Mouse (Mus musculus) mouse embryonic stem cell (cell line): ENCODE results near the gene Esm1.

Source experiments
- in situ Hi-C, 2 experiments: fragments of 300-500 bp; cut with MboI; formaldehyde crosslinking; loops; 1 replicate in 1 of 2; 3 replicates in 1 of 2; pipeline ENCODE4 v1.14.3; 2019 to 2020; ENCODE audit warnings: low sequenced_read_pairs in 2 of 2, low pct_unique_long_range_greater_than_20kb in 1 of 2, mixed read lengths in 1 of 2; ENCODE audit not compliant: unreplicated experiment in 1 of 2

Esm1 gene

GRCm38 (mm10) chr13:113209624-113210023 lies at the start of gene Esm1:
Gene Esm1 (plus strand): TSS chr13:113209659.
- in situ Hi-C loops = no loop called here

DNA sequence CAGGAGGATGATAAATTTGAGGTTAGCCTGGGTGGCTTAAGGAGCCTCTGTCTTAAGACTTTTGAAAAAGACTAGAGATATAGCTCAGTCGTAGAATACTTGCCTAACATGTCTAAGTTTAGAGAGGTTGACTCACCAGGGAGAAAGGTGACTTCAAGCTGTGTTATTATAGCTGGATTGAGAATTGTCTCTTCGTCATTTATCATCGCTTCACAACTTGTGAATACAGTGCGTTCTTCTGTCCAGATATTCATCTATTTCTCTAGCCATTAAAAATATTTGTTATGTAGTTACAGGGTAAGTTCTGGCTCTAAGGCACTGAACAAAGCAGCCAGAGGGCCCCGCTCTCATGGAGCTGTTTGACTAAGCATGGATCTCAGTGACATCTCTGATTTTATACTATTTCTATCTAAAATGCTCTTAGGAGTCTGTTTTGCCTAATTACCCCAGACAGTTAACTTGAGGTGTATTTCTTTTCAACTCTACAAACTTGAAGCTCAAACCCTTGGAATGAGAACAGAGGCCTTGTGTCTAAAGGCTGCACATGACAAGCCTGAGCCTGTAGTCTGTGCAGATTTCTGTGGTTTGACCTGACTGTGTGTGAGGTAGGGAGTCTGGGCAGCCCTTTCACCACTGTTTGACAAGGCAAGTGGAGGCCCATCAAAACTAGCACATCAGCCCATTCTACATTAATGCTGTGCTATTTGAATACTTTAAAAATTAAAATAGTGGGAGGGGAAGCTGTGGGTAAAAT lies 45.0 kb upstream of the Esm1 start:
- in situ Hi-C loops = no loop called here

GRCm38 (mm10) chr13:113168018-113168534 lies 41.4 kb upstream of the Esm1 start:
- in situ Hi-C loops = no loop called here

GRCm38 (mm10) chr13:113170256-113170655 lies 39.2 kb upstream of the Esm1 start:
- in situ Hi-C loops = no loop called here

DNA sequence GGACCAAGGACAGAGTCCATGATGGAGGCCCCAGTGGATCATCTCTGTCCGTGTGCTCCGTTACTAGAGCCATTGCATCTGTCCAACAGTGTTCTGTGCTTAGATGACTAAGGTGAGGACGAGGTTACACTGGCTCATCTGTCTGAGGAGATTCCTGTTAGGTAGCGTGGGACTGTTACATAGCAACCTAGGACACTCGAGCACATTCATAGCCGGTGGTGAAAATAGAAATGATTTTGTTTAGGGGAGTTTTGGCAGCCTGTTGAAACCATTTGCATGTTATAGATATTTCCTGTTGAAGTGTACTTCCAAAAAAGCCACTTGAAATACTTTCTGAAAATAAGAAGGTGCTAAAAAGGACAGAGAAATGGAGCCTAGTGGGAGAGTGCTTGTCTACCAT lies 35.3 kb upstream of the Esm1 start:
- in situ Hi-C loops = no loop called here

DNA sequence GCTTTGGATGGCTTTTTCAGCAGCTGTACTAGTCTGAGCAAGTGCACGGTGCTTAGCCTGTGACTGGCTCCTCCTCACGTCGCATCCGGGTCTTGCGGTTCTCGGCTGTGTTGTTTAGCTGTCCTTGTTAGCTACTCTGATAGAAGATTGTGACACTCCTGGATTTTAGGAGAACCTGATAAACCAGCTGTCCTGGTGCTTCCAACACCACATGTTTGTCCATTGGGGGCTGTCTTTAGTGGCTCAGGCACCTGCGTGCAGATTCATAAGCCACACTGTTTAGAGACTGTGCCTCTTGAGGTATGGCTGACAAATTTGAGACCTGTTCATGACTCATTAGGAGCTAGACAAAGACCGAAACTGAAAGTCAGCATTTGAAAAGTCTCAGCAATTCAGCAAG lies 26.1 kb upstream of the Esm1 start:
- in situ Hi-C loops = no loop called here

- in situ Hi-C loops = no loop called here
Measured at GRCm38 (mm10) chr13:113183720-113184119, 25.7 kb upstream of the Esm1 start.

- in situ Hi-C loops = no loop called here
Measured at GRCm38 (mm10) chr13:113196808-113197674, 12.4 kb upstream of the Esm1 start.

DNA sequence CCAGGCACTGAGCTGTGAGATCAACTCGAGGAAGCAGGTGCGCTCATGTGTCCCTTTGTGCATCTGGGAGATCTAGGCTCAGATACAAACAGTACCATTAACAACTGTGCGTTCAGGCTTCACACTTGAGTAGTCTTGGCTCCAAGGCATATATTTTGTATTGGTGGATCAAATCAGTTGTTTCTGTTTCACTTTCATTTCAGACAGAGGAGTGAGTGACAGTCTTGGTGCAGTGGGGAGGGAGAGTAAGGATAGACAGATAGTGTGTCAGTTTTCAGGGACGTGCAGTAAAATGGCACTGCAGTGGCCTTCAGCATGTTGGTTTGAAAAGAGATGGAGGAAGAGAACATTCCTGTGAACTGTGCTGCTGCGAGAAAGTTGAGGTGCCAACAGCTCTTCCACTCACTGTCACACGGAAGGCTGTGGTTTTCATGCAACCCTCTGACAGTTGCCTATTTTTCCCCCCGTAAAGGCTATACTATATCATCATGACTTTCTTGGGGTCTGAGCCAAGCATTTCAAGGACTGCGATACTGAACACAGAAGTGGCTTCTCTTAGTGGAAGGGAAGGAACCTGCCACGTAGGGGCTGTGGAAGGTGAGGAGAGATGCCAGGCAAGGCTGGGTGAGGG lies 11.5 kb upstream of the Esm1 start:
- in situ Hi-C loops = no loop called here

GRCm38 (mm10) chr13:113199331-113199730 lies 10.1 kb upstream of the Esm1 start:
- in situ Hi-C loops = no loop called here

- in situ Hi-C loops = no loop called here
Measured at GRCm38 (mm10) chr13:113200726-113201125, 8.7 kb upstream of the Esm1 start.

DNA sequence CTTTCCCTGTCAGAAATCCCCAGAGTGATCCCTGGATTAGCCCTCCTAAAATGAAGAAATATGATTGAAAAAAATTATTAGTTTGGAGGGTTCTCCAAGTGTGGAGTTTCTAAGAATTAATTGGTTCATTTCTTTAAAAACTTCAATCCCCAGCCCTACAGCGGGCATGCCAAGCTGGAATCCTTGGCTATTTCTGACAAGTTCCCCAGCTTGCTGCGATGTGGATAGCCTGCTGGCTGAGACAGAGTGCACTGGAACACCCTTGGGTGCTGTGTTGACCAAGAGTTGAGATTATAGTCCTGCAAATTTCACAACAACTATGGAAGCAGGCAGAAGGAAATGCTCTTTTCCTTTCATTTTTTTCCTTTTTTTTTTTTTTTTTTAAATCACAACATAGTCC lies 7.8 kb upstream of the Esm1 start:
- in situ Hi-C loops = no loop called here

GRCm38 (mm10) chr13:113202184-113202583 lies 7.3 kb upstream of the Esm1 start:
- in situ Hi-C loops = no loop called here

- in situ Hi-C loops = no loop called here
Measured at GRCm38 (mm10) chr13:113203146-113203545, 6.3 kb upstream of the Esm1 start.

- in situ Hi-C loops = no loop called here
Measured at GRCm38 (mm10) chr13:113205346-113205745, 4.1 kb upstream of the Esm1 start.

GRCm38 (mm10) chr13:113211345-113211744 lies 1.9 kb downstream of the Esm1 start:
- in situ Hi-C loops = no loop called here

GRCm38 (mm10) chr13:113212401-113212800 lies 2.9 kb downstream of the Esm1 start:
- in situ Hi-C loops = no loop called here

DNA sequence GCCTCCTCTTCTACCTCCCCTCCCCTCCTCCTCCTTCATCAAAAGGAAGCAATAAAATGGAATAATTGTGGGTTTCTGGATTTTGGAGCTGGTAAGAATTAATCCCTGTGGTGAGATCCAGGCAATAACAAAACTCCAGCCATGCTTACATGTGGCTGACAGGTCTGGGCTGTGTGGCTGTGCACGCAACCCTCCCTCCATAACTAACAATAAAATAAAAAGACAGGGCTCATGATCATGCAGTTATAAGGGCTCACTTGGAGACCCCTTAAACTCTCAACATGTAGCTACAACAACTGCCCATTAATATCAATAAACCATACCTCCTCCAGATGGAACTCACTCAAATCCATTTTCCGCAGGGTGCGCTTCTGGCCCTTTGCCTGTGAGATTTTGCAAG lies 4.4 kb downstream of the Esm1 start:
- in situ Hi-C loops = no loop called here

- in situ Hi-C loops = no loop called here
Measured at GRCm38 (mm10) chr13:113221851-113222250, 12.4 kb downstream of the Esm1 start.
